Mouse (Mus musculus): ENCODE data around the gene Spa17. TPM values are rescaled to one million over a fixed set of nuclear protein-coding genes. Genes with fewer than 3 reads are reported as not detected.

Gene Spa17
- 16.7 and 20.6 TPM in 2 replicates for polyA plus RNA-seq (2014; fragmentation: Nextera tagmentation; extraction: Ambion mirVana)

- H3K36me3 ChIP-seq (ENCODE audit: control insufficient read depth, insufficient read depth, low read length) = no peaks in the 10 kb centered on the region
- peak; percentile 96 for ATAC-seq (replicated peaks; ENCODE audit: low FRiP score)
- peak within 1 kb of the TSS; percentile 86 for H3K9ac ChIP-seq (ENCODE audit: low read length)
- peaks cover 7% of the 10 kb centered on the region; the same call in 1 of the 2 replicates for H3K4me1 ChIP-seq (replicated peaks; ENCODE audit: control insufficient read depth, insufficient read depth, low read length)
- DNase-seq (ENCODE audit: low spot score) = peak; percentile 95
- peak within 1 kb of the TSS; percentile 67 for H3K4me3 ChIP-seq (ENCODE audit: low read depth, low read length)
- no peaks in the 10 kb centered on the region for H3K27me3 ChIP-seq (ENCODE audit: control insufficient read depth, insufficient read depth, low read length)
- peak within 1 kb of the TSS; percentile 79 for H3K4me2 ChIP-seq (ENCODE audit: low read depth, low read length, severe bottlenecking)
- under 1% methylated on average over 45 of the region's 45 CpGs for WGBS
- H3K27ac ChIP-seq (ENCODE audit: low read depth, low read length) = peak within 1 kb of the TSS; percentile 73; the same call in 1 of the 2 replicates
- no peaks in the 10 kb centered on the region for H3K9me3 ChIP-seq (ENCODE audit: control insufficient read depth, low read length)
Measured at GRCm38 (mm10) chr9:37613182-37613910, at the start of gene Spa17. TSS of gene Spa17 (minus strand) at chr9:37613722.

- H3K4me3 ChIP-seq (ENCODE audit: low read depth, low read length) = no peak overlapping the region
- H3K9me3 ChIP-seq (ENCODE audit: control insufficient read depth, low read length) = no peaks in the 10 kb centered on the region
- H3K27ac ChIP-seq (ENCODE audit: low read depth, low read length) = no peak overlapping the region
- H3K4me2 ChIP-seq (ENCODE audit: low read depth, low read length, severe bottlenecking) = no peak overlapping the region
- WGBS = 79% methylated on average over 1 of the region's 1 CpGs
- H3K9ac ChIP-seq (ENCODE audit: low read length) = no peak overlapping the region
- no peak for DNase-seq (ENCODE audit: low spot score)
- no peaks in the 10 kb centered on the region for H3K36me3 ChIP-seq (ENCODE audit: control insufficient read depth, insufficient read depth, low read length)
- H3K27me3 ChIP-seq (ENCODE audit: control insufficient read depth, insufficient read depth, low read length) = no peaks in the 10 kb centered on the region
- no peak for ATAC-seq (replicated peaks; ENCODE audit: low FRiP score)
- no peaks in the 10 kb centered on the region for H3K4me1 ChIP-seq (replicated peaks; ENCODE audit: control insufficient read depth, insufficient read depth, low read length)
Measured at GRCm38 (mm10) chr9:37663210-37663609, 49.7 kb upstream of the Spa17 start.

- Histone ChIP-seq H3K27me3 (ENCODE audit: control insufficient read depth, insufficient read depth, low read length) (no peaks in the 10 kb centered on the region), H3K36me3 (ENCODE audit: control insufficient read depth, insufficient read depth, low read length) (no peaks in the 10 kb centered on the region), H3K9me3 (ENCODE audit: control insufficient read depth, low read length) (no peaks in the 10 kb centered on the region), H3K4me3 (ENCODE audit: low read depth, low read length) (no peak overlapping the region), H3K9ac (ENCODE audit: low read length) (no peak overlapping the region), H3K4me1 (replicated peaks; ENCODE audit: control insufficient read depth, insufficient read depth, low read length) (no peaks in the 10 kb centered on the region; the same call in 1 of the 2 replicates), H3K27ac (ENCODE audit: low read depth, low read length) (no peak overlapping the region), H3K4me2 (ENCODE audit: low read depth, low read length, severe bottlenecking) (no peak overlapping the region)
- ATAC-seq (replicated peaks; ENCODE audit: low FRiP score) = no peak
- DNase-seq (ENCODE audit: low spot score) = no peak
- 87% methylated on average over 6 of the region's 6 CpGs for WGBS
Measured at GRCm38 (mm10) chr9:37659413-37659812, 45.9 kb upstream of the Spa17 start.

GRCm38 (mm10) chr9:37656931-37657481 is 43.5 kb upstream of the Spa17 start, which contains the start of gene Tbrg1:
TSS of gene Tbrg1 (minus strand) at chr9:37657312.
- Histone ChIP-seq H3K4me2 (ENCODE audit: low read depth, low read length, severe bottlenecking) (peak within 1 kb of the TSS; percentile 63), H3K9ac (ENCODE audit: low read length) (peak within 1 kb of the TSS; percentile 85), H3K27me3 (ENCODE audit: control insufficient read depth, insufficient read depth, low read length) (no peaks in the 10 kb centered on the region), H3K9me3 (ENCODE audit: control insufficient read depth, low read length) (no peaks in the 10 kb centered on the region), H3K36me3 (ENCODE audit: control insufficient read depth, insufficient read depth, low read length) (peaks cover 2% of the 10 kb centered on the region; the same call in 1 of the 2 replicates), H3K27ac (ENCODE audit: low read depth, low read length) (peak within 1 kb of the TSS; percentile 31; the same call in 1 of the 2 replicates), H3K4me3 (ENCODE audit: low read depth, low read length) (peak within 1 kb of the TSS; percentile 75), H3K4me1 (replicated peaks; ENCODE audit: control insufficient read depth, insufficient read depth, low read length) (no peaks in the 10 kb centered on the region; the same call in 1 of the 2 replicates)
- under 1% methylated on average over 36 of the region's 36 CpGs for WGBS
- peak; percentile 88 for DNase-seq (ENCODE audit: low spot score)
- peak; percentile 90 for ATAC-seq (replicated peaks; ENCODE audit: low FRiP score)

GRCm38 (mm10) chr9:37656439-37656881 is 42.9 kb upstream of the Spa17 start:
- no peaks in the 10 kb centered on the region for H3K27me3 ChIP-seq (ENCODE audit: control insufficient read depth, insufficient read depth, low read length)
- DNase-seq (ENCODE audit: low spot score) (no peak), ATAC-seq (replicated peaks; ENCODE audit: low FRiP score) (peak; percentile 30; the same call in 1 of the 2 replicates)
- H3K4me2 ChIP-seq (ENCODE audit: low read depth, low read length, severe bottlenecking) = peak overlapping the region; percentile 63
- peaks cover 2% of the 10 kb centered on the region; the same call in 1 of the 2 replicates for H3K36me3 ChIP-seq (ENCODE audit: control insufficient read depth, insufficient read depth, low read length)
- no peak overlapping the region; the same call in 1 of the 2 replicates for H3K27ac ChIP-seq (ENCODE audit: low read depth, low read length)
- no peaks in the 10 kb centered on the region for H3K9me3 ChIP-seq (ENCODE audit: control insufficient read depth, low read length)
- WGBS = 2% methylated on average over 10 of the region's 10 CpGs
- H3K4me1 ChIP-seq (replicated peaks; ENCODE audit: control insufficient read depth, insufficient read depth, low read length) = no peaks in the 10 kb centered on the region; the same call in 1 of the 2 replicates
- H3K4me3 ChIP-seq (ENCODE audit: low read depth, low read length) = peak overlapping the region; percentile 75
- peak overlapping the region; percentile 85 for H3K9ac ChIP-seq (ENCODE audit: low read length)

GRCm38 (mm10) chr9:37655961-37656360 is 42.4 kb upstream of the Spa17 start:
- no peak for ATAC-seq (replicated peaks; ENCODE audit: low FRiP score)
- peak overlapping the region; percentile 85 for H3K9ac ChIP-seq (ENCODE audit: low read length)
- H3K9me3 ChIP-seq (ENCODE audit: control insufficient read depth, low read length) = no peaks in the 10 kb centered on the region
- H3K4me3 ChIP-seq (ENCODE audit: low read depth, low read length) = peak overlapping the region; percentile 75
- H3K4me1 ChIP-seq (replicated peaks; ENCODE audit: control insufficient read depth, insufficient read depth, low read length) = no peaks in the 10 kb centered on the region; the same call in 1 of the 2 replicates
- H3K4me2 ChIP-seq (ENCODE audit: low read depth, low read length, severe bottlenecking) = peak overlapping the region; percentile 63
- peaks cover 4% of the 10 kb centered on the region; the same call in 1 of the 2 replicates for H3K36me3 ChIP-seq (ENCODE audit: control insufficient read depth, insufficient read depth, low read length)
- no peak for DNase-seq (ENCODE audit: low spot score)
- no peaks in the 10 kb centered on the region for H3K27me3 ChIP-seq (ENCODE audit: control insufficient read depth, insufficient read depth, low read length)
- 67% methylated on average over 8 of the region's 8 CpGs for WGBS
- H3K27ac ChIP-seq (ENCODE audit: low read depth, low read length) = no peak overlapping the region

GRCm38 (mm10) chr9:37653836-37654235 is 40.3 kb upstream of the Spa17 start:
- Histone ChIP-seq H3K27ac (ENCODE audit: low read depth, low read length) (no peak overlapping the region), H3K9me3 (ENCODE audit: control insufficient read depth, low read length) (no peaks in the 10 kb centered on the region), H3K27me3 (ENCODE audit: control insufficient read depth, insufficient read depth, low read length) (no peaks in the 10 kb centered on the region), H3K9ac (ENCODE audit: low read length) (no peak overlapping the region), H3K4me1 (replicated peaks; ENCODE audit: control insufficient read depth, insufficient read depth, low read length) (no peaks in the 10 kb centered on the region; the same call in 1 of the 2 replicates), H3K4me3 (ENCODE audit: low read depth, low read length) (no peak overlapping the region), H3K36me3 (ENCODE audit: control insufficient read depth, insufficient read depth, low read length) (peaks cover 12% of the 10 kb centered on the region; the same call in 1 of the 2 replicates), H3K4me2 (ENCODE audit: low read depth, low read length, severe bottlenecking) (no peak overlapping the region)
- no peak for ATAC-seq (replicated peaks; ENCODE audit: low FRiP score)
- WGBS = 85% methylated on average over 5 of the region's 5 CpGs
- no peak for DNase-seq (ENCODE audit: low spot score)

GRCm38 (mm10) chr9:37650639-37651038 is 37.1 kb upstream of the Spa17 start:
- 89% methylated on average over 5 of the region's 5 CpGs for WGBS
- H3K36me3 ChIP-seq (ENCODE audit: control insufficient read depth, insufficient read depth, low read length) = peaks cover 12% of the 10 kb centered on the region; the same call in 1 of the 2 replicates

More at GRCm38 (mm10) chr9:37650639-37651038, 37.1 kb upstream of the Spa17 start:
- no peak for DNase-seq (ENCODE audit: low spot score)
- Histone ChIP-seq H3K4me3 (ENCODE audit: low read depth, low read length) (no peak overlapping the region), H3K27ac (ENCODE audit: low read depth, low read length) (no peak overlapping the region), H3K9me3 (ENCODE audit: control insufficient read depth, low read length) (no peaks in the 10 kb centered on the region), H3K4me2 (ENCODE audit: low read depth, low read length, severe bottlenecking) (no peak overlapping the region), H3K9ac (ENCODE audit: low read length) (no peak overlapping the region), H3K4me1 (replicated peaks; ENCODE audit: control insufficient read depth, insufficient read depth, low read length) (no peaks in the 10 kb centered on the region), H3K27me3 (ENCODE audit: control insufficient read depth, insufficient read depth, low read length) (no peaks in the 10 kb centered on the region)
- ATAC-seq (replicated peaks; ENCODE audit: low FRiP score) = no peak

All from forebrain, embryonic 11.5 days (tissue).